ENCODE assay signal across 8 mouse cellular contexts in the genomic region with DNA sequence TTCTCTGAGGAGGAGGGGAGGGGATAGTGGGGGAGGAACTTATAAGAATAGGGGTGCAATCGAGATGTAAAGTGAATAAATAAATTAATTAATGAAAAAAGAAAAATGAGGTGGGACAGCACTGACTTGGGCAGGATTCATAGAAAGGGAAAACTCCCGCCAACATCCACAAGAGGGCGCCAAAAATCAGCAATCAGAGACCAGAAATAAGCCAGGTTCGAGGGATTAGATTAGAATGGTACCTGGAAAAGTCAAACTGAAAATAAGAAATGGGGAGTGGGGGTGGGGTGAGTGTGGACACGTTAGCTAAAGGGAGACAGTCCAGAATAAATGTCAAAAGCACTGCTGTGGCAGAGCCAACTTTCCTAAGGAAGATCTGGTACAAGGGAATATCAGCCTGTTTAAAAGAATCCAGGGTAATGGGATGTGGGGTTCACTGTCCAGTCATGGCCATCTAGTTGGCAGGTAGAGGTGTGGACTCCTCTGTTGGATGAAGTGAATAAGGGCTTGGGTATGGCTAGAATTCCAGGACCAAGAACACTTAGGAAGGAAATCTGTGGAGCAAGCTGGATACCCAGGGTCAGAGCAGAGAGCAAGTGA. TPM values are rescaled to one million over a fixed set of nuclear protein-coding genes. Genes with fewer than 3 reads are reported as not detected.
A peak's percentile ranks its signal among the peaks of the same experiment; 100 is the strongest.
DNase-seq lines count a peak whose midpoint lies in the region; ATAC-seq and TF ChIP-seq lines count a peak whose summit lies in the region.

No protein-coding gene starts in this region.

- DNase-seq in heart, adult 18-20 months: peak; percentile 54 to 90
- DNase-seq in heart, embryonic 10.5 days (ENCODE audit: low spot score): no peak
- DNase-seq in cerebellum, adult 8-10 months: peak; percentile 36
- DNase-seq in gastrocnemius, adult 2 months: peak; percentile 67
- DNase-seq in intestine, embryonic 14.5 days (ENCODE audit: low spot score): peak; percentile 91
- peak; percentile 54 to 66 for DNase-seq in left cerebral cortex, adult 2 months (ENCODE audit: extremely low spot score in 1 of 2, low spot score in 2 of 2)
- peak; percentile 66 for DNase-seq in right cerebral cortex, postnatal 14 days

- no peaks in the 10 kb centered on the region for H3K36me3 ChIP-seq in heart, embryonic 10.5 days
- no peaks in the 10 kb centered on the region for H3K36me3 ChIP-seq in intestine, embryonic 14.5 days (ENCODE audit: control insufficient read depth, insufficient read depth, low read length)

- no peak overlapping the region for H3K4me3 ChIP-seq in heart, embryonic 10.5 days
- H3K4me3 ChIP-seq in gastrocnemius, adult 2 months: no peak overlapping the region
- H3K4me3 ChIP-seq in intestine, embryonic 14.5 days (ENCODE audit: low read depth, low read length): no peak overlapping the region
- no peak overlapping the region for H3K4me3 ChIP-seq in left cerebral cortex, adult 2 months

- H3K27me3 ChIP-seq in heart, embryonic 10.5 days (ENCODE audit: insufficient read depth, poor library complexity, severe bottlenecking): no peaks in the 10 kb centered on the region
- no peaks in the 10 kb centered on the region for H3K27me3 ChIP-seq in intestine, embryonic 14.5 days (replicated peaks; ENCODE audit: control insufficient read depth, insufficient read depth, low read length)

- WGBS in heart, embryonic 10.5 days: under 1% methylated on average over 5 of the region's 5 CpGs
- 0% methylated on average over 5 of the region's 5 CpGs for WGBS in intestine, embryonic 14.5 days

- H3K9ac ChIP-seq in intestine, embryonic 14.5 days (ENCODE audit: low read length): no peak overlapping the region

- H3K9me3 ChIP-seq in heart, embryonic 10.5 days: no peaks in the 10 kb centered on the region
- no peaks in the 10 kb centered on the region for H3K9me3 ChIP-seq in intestine, embryonic 14.5 days (ENCODE audit: control insufficient read depth, low read length)

- 0 out of 2 replicates have a peak, but pooled peaks have one; percentile 15 for ATAC-seq in intestine, embryonic 14.5 days (replicated peaks; ENCODE audit: low FRiP score, low TSS enrichment, low read depth)
- peak; percentile 76 for ATAC-seq in megakaryocyte-erythroid progenitor cell, adult 5-6 weeks (replicated peaks; ENCODE audit: low FRiP score, low TSS enrichment, poor library complexity, severe bottlenecking)

- TF ChIP-seq CTCF in gastrocnemius, adult 2 months (IDR thresholded peaks at IDR 0.05): peak; percentile 79
- TF ChIP-seq CTCF in left cerebral cortex, adult 2 months (IDR thresholded peaks at IDR 0.05): peak; percentile 84

- no peak overlapping the region for H3K27ac ChIP-seq in heart, embryonic 10.5 days
- H3K27ac ChIP-seq in gastrocnemius, adult 2 months: peak overlapping the region; percentile 40; the same call in 1 of the 2 replicates
- no peak overlapping the region for H3K27ac ChIP-seq in intestine, embryonic 14.5 days (ENCODE audit: low read depth)
- H3K27ac ChIP-seq in left cerebral cortex, adult 2 months: no peak overlapping the region

- H3K4me1 ChIP-seq in heart, embryonic 10.5 days: no peaks in the 10 kb centered on the region
- H3K4me1 ChIP-seq in intestine, embryonic 14.5 days (replicated peaks; ENCODE audit: control insufficient read depth, insufficient read depth, low read length): no peaks in the 10 kb centered on the region

- intact Hi-C loops in gastrocnemius, adult 2 months (cut with DNase I): loop anchor here (5.0 kb wide), 3 partner anchors 42 to 357 kb away; no protein-coding TSS in a partner anchor
- intact Hi-C loops in left cerebral cortex, adult 2 months (cut with DNase I): loop anchor here (2.0 to 10.0 kb wide), 4 partner anchors 44 to 670 kb away; no protein-coding TSS in a partner anchor

- H3K4me2 ChIP-seq in intestine, embryonic 14.5 days (ENCODE audit: low read length): no peak overlapping the region

RNA-seq across cellular contexts. Expression of gene Hmcn1, which starts 41.9 kb away (rescaled TPM):
- 10 to 100 TPM; 14.7 to 15.8 TPM for total RNA-seq in heart, adult 18-20 months (2021)
- polyA plus RNA-seq in heart, embryonic 10.5 days (2016; fragmentation: Nextera tagmentation; extraction: Ambion mirVana): 8.0 and 8.8 TPM in 2 replicates
- total RNA-seq in gastrocnemius, adult 2 months (2021): 1 to 10 TPM; 5.0 to 5.8 TPM
- 6.3 and 7.0 TPM in 2 replicates for polyA plus RNA-seq in intestine, embryonic 14.5 days (2014; fragmentation: Nextera tagmentation; extraction: Ambion mirVana)
- total RNA-seq in left cerebral cortex, adult 2 months (2021): 1 to 10 TPM; 1.6 to 3.5 TPM
- total RNA-seq in megakaryocyte-erythroid progenitor cell, adult 5-6 weeks (2014; fragmentation: Nextera tagmentation): 0.02 TPM in 1 of 2 replicates, not detected in the other
- not detected in 2 replicates for total RNA-seq in megakaryocyte-erythroid progenitor cell, adult 5-6 weeks (2017)
